Mouse (Mus musculus) midbrain, postnatal 0 days (tissue): ENCODE results near the gene Ctbs. TPM values are rescaled to one million over a fixed set of nuclear protein-coding genes. Genes with fewer than 3 reads are reported as not detected.

Source experiments
- ATAC-seq: fragments of 200-750 bp; cut with Nextera tagmentation; 2 replicates; pipeline ENCODE4 v1.8.0; 2017; ENCODE audit warnings: moderate number of reproducible peaks, mild to moderate bottlenecking, moderate TSS enrichment, moderate library complexity; ENCODE audit not compliant: low FRiP score
- DNase-seq: peaks from one replicate; pipeline ENCODE4 v3.0.0-alpha.2; 2015; ENCODE audit warnings: low spot score
- H3K27ac ChIP-seq: fragments of 300-500 bp; sonication (generic); 2 replicates; pipeline ENCODE4 v1.5.1; 2014; ENCODE audit warnings: low read depth, mild to moderate bottlenecking, low read length, mixed read lengths
- H3K27me3 ChIP-seq: fragments of 300-500 bp; sonication (generic); 2 replicates; pipeline ENCODE4 v1.6.1; 2014; ENCODE audit warnings: low read length, control low read depth, mixed read lengths; ENCODE audit not compliant: insufficient read depth
- H3K36me3 ChIP-seq: fragments of 300-500 bp; sonication (generic); 2 replicates; pipeline ENCODE4 v1.6.1; 2014; ENCODE audit warnings: low read length, control low read depth, mixed read lengths; ENCODE audit not compliant: insufficient read depth
- H3K4me1 ChIP-seq: fragments of 300-500 bp; sonication (generic); 2 replicates; pipeline ENCODE4 v1.6.1; 2014; ENCODE audit warnings: mild to moderate bottlenecking, control low read depth, antibody characterized with exemption, low read length, mixed read lengths; ENCODE audit not compliant: insufficient read depth
- H3K4me2 ChIP-seq: fragments of 300-500 bp; sonication (generic); 2 replicates; pipeline ENCODE4 v1.6.1; 2014; ENCODE audit warnings: low read depth, mild to moderate bottlenecking, low read length, mixed read lengths; ENCODE audit not compliant: poor library complexity, severe bottlenecking
- H3K4me3 ChIP-seq: fragments of 300-500 bp; sonication (generic); 2 replicates; pipeline ENCODE4 v1.5.1; 2014; ENCODE audit warnings: low read depth, mild to moderate bottlenecking, low read length, moderate library complexity
- H3K9ac ChIP-seq: fragments of 300-500 bp; sonication (generic); replicated peaks from 2 replicates; pipeline ENCODE4 v1.6.1; 2014; ENCODE audit warnings: mild to moderate bottlenecking, low read length, moderate library complexity, mixed read lengths; ENCODE audit not compliant: poor library complexity, severe bottlenecking
- H3K9me3 ChIP-seq: fragments of 300-500 bp; sonication (generic); 2 replicates; pipeline ENCODE4 v1.6.1; 2016; ENCODE audit warnings: low read length, control low read depth
- CTCF ChIP-seq: IDR thresholded peaks from 2 replicates; pipeline ENCODE4 v1.5.1; 2016; ENCODE audit warnings: antibody characterized with exemption, mild to moderate bottlenecking
- WGBS: fragments of 180-500 bp; shearing (Covaris S2); extraction: QIAGEN DNeasy Blood & Tissue Kit; methylation state at CpG from one replicate; pipeline ENCODE4 v1.1.7; 2014; 5-methylcytosine and 5-hydroxymethylcytosine counted together
- polyA plus RNA-seq: library from polyadenylated mRNA; unstranded; fragments of >200 nt; fragmentation: Nextera tagmentation; extraction: Ambion mirVana; gene quantifications from 2 replicates; pipeline ENCODE4 v1.2.1, GENCODE M21; 2015
- total RNA-seq: library from RNA; depleted of rRNA; stranded (reverse); fragments of >200 nt; gene quantifications from 2 replicates; pipeline ENCODE4 v1.2.3, GENCODE M21; 2014; rRNA removed

The Ctbs gene
- total and polyA plus RNA-seq, 2 experiments from 2014 or later = 4.7 to 6.3 TPM

GRCm38 (mm10) chr3:146500003-146500809 is 50.6 kb downstream of the Ctbs start:
- peak; percentile 40 for DNase-seq
- under 1% methylated on average over 48 of the region's 57 CpGs for whole genome bisulfite sequencing
- Histone ChIP-seq H3K9ac (peak overlapping the region; percentile 60), H3K36me3 (no peaks in the 10 kb centered on the region), H3K27ac (peak overlapping the region; percentile 68), H3K27me3 (no peaks in the 10 kb centered on the region), H3K4me1 (0 out of 2 replicates have a peak, but pooled peaks cover 3% of the 10 kb centered on the region), H3K9me3 (no peaks in the 10 kb centered on the region), H3K4me2 (peak overlapping the region; percentile 77), H3K4me3 (peak overlapping the region; percentile 68)
- no peak for TF ChIP-seq CTCF
- peak; percentile 76 for ATAC-seq

GRCm38 (mm10) chr3:146500810-146501201 is 51.2 kb downstream of the Ctbs start:
- ATAC-seq = 0 out of 2 replicates have a peak, but pooled peaks have one; percentile 9
- Histone ChIP-seq H3K36me3 (peaks cover 4% of the 10 kb centered on the region; the same call in 1 of the 2 replicates), H3K4me3 (peak overlapping the region; percentile 68), H3K27me3 (no peaks in the 10 kb centered on the region), H3K9me3 (no peaks in the 10 kb centered on the region), H3K9ac (no peak overlapping the region), H3K4me2 (peak overlapping the region; percentile 77), H3K4me1 (0 out of 2 replicates have a peak, but pooled peaks cover 3% of the 10 kb centered on the region), H3K27ac (0 out of 2 replicates have a peak overlapping the region, but pooled peaks have one; percentile 68)
- WGBS = 15% methylated on average over 5 of the region's 5 CpGs
- DNase-seq = no peak
- no peak for TF ChIP-seq CTCF

GRCm38 (mm10) chr3:146501601-146502123 is 52.1 kb downstream of the Ctbs start:
- Histone ChIP-seq H3K9me3 (no peaks in the 10 kb centered on the region), H3K4me2 (peak overlapping the region; percentile 77; the same call in 1 of the 2 replicates), H3K36me3 (peaks cover 10% of the 10 kb centered on the region), H3K27me3 (no peaks in the 10 kb centered on the region), H3K27ac (no peak overlapping the region), H3K4me3 (no peak overlapping the region), H3K4me1 (0 out of 2 replicates have a peak, but pooled peaks cover 3% of the 10 kb centered on the region), H3K9ac (no peak overlapping the region)
- no peak for DNase-seq
- no peak for ATAC-seq
- WGBS = 62% methylated on average over 5 of the region's 5 CpGs
- TF ChIP-seq CTCF = no peak

GRCm38 (mm10) chr3:146506711-146507110 is 57.1 kb downstream of the Ctbs start:
- TF ChIP-seq CTCF = no peak
- 97% methylated on average over 7 of the region's 7 CpGs for WGBS
- H3K9ac ChIP-seq = no peak overlapping the region
- H3K4me2 ChIP-seq = no peak overlapping the region
- no peak for DNase-seq
- H3K27ac ChIP-seq = no peak overlapping the region
- H3K36me3 ChIP-seq = peaks cover 23% of the 10 kb centered on the region
- no peaks in the 10 kb centered on the region for H3K27me3 ChIP-seq
- no peak overlapping the region for H3K4me3 ChIP-seq
- no peaks in the 10 kb centered on the region for H3K4me1 ChIP-seq
- H3K9me3 ChIP-seq = no peaks in the 10 kb centered on the region
- no peak for ATAC-seq

Other genes with a start within 250 kb of the Ctbs start
- gene Lpar3, start 228.8 kb upstream of the Ctbs start, total RNA-seq = 0.66 and 1.6 TPM in 2 replicates
- 0.31 and 0.55 TPM in 2 replicates for gene Lpar3, start 228.8 kb upstream of the Ctbs start, polyA plus RNA-seq
- gene Ssx2ip, start 45.2 kb upstream of the Ctbs start, total RNA-seq = 26.3 and 32.7 TPM in 2 replicates
- gene Ssx2ip, start 45.2 kb upstream of the Ctbs start, polyA plus RNA-seq = 19.4 and 19.8 TPM in 2 replicates
- gene Spata1, start 50.0 kb downstream of the Ctbs start, total RNA-seq = 0.71 and 2.4 TPM in 2 replicates
- 3.0 and 3.1 TPM in 2 replicates for gene Spata1, start 50.0 kb downstream of the Ctbs start, polyA plus RNA-seq
- 67.5 and 85.1 TPM in 2 replicates for gene Gng5, start 50.0 kb downstream of the Ctbs start, total RNA-seq
- 244 and 247 TPM in 2 replicates for gene Gng5, start 50.0 kb downstream of the Ctbs start, polyA plus RNA-seq
- 22.0 and 31.7 TPM in 2 replicates for gene Rpf1, start 71.6 kb downstream of the Ctbs start, total RNA-seq
- gene Rpf1, start 71.6 kb downstream of the Ctbs start, polyA plus RNA-seq = 24.7 and 26.2 TPM in 2 replicates
- gene Uox, start 120.6 kb downstream of the Ctbs start, total RNA-seq = not detected in 2 replicates
- gene Uox, start 120.6 kb downstream of the Ctbs start, polyA plus RNA-seq = 0.30 and 0.39 TPM in 2 replicates
- not detected in 2 replicates for gene Dnase2b, start 165.8 kb downstream of the Ctbs start, total RNA-seq
- not detected in 2 replicates for gene Dnase2b, start 165.8 kb downstream of the Ctbs start, polyA plus RNA-seq
- gene 4930503B20Rik, start 201.5 kb downstream of the Ctbs start, total RNA-seq = not detected in 2 replicates
- gene 4930503B20Rik, start 201.5 kb downstream of the Ctbs start, polyA plus RNA-seq = not detected in 2 replicates
- gene Samd13, start 235.8 kb downstream of the Ctbs start, total RNA-seq = 0.16 and 0.99 TPM in 2 replicates
- gene Samd13, start 235.8 kb downstream of the Ctbs start, polyA plus RNA-seq = 0.23 and 0.31 TPM in 2 replicates